Mouse (Mus musculus): ENCODE measurements around the gene Ush1g. TPM values are rescaled to one million over a fixed set of nuclear protein-coding genes. Genes with fewer than 3 reads are reported as not detected.
A peak's percentile ranks its signal among the peaks of the same experiment; 100 is the strongest.

Ush1g gene
- polyA plus RNA-seq, 1 experiment from 2014 or later = 0.04 TPM

DNA sequence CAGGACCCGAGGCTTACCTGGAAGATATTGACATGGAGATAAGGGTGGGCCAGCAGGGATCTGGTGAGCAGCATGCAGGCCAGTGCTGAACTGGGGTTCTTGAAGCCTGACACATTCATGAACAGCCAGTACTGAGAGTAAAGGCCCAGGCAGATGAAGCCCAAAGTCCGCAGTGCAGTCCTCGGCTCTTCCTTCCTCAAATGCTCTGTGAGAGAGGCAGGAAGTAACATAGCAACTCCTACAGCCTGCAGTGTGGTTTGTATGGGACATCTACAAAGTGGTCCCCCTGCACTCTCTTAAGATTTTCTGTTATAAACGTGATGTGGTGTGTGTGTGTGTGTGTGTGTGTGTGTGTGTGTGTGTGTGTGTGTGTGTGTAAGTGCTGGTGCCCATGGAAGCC, 36.6 kb downstream of the Ush1g start:
- Histone ChIP-seq H3K4me2 (no peak overlapping the region), H3K9ac (no peak overlapping the region), H3K27ac (no peak overlapping the region), H3K4me3 (no peak overlapping the region), H3K9me3 (no peaks in the 10 kb centered on the region), H3K27me3 (no peaks in the 10 kb centered on the region; the same call in 1 of the 2 replicates), H3K36me3 (no peaks in the 10 kb centered on the region), H3K4me1 (no peaks in the 10 kb centered on the region)
- 61% methylated on average over 4 of the region's 4 CpGs for WGBS
- no peak for ATAC-seq (ENCODE audit: insufficient number of reproducible peaks, low FRiP score, low TSS enrichment, low read depth)

DNA sequence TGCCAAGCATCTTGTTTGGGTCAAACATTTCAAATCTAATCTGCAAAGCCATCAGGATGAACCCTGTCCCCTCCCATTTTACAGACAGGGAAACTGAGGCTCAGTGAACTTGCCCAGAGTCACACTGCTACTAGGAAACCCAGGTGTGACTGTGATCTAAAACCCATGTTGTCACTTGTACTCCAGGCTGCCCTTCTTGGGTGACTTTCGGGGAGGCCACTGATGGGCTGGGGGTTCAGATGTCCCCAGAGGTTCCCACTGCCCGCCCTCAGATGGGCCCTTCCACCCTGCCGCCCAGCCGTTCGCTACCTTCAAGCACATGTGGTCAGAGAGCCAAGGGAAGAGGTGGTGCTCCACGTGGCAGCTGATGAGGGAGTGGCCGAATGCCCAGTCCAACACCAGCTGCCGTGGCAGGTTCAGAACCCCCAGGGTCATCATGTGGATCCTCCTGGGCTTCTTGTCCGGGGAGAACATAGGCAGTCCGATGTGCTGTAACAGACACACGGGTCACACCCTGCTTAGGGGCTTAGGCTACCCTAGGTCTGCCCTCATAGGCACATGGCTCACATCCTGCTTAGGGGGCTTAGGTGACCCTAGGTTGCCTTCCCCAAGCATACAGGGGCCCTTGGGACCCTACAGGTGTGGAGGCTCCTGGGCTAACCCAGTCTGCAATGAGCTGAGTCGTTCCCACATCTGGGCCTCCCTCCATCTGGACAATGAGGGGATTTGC, 37.8 kb downstream of the Ush1g start:
- Histone ChIP-seq H3K4me2 (no peak overlapping the region), H3K9me3 (no peaks in the 10 kb centered on the region), H3K27ac (no peak overlapping the region), H3K36me3 (no peaks in the 10 kb centered on the region), H3K27me3 (no peaks in the 10 kb centered on the region; the same call in 1 of the 2 replicates), H3K9ac (no peak overlapping the region), H3K4me1 (no peaks in the 10 kb centered on the region), H3K4me3 (no peak overlapping the region)
- 76% methylated on average over 12 of the region's 12 CpGs for whole genome bisulfite sequencing
- ATAC-seq (ENCODE audit: insufficient number of reproducible peaks, low FRiP score, low TSS enrichment, low read depth) = no peak

DNA sequence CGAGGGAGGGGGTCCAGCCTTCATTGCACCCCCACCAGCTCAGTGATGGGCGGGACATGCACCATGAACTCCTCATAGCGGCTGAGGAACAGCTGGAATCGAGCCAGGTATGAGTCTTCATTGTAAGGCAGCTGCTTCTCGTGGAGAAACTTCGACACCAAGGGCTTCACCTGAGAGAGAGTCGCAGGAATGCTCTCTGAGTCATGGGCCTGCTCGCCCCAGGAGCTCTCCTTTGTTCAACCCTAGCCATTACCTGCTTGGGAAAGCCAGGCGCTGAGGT, 38.4 kb downstream of the Ush1g start:
- Histone ChIP-seq H3K9me3 (no peaks in the 10 kb centered on the region), H3K9ac (no peak overlapping the region), H3K4me2 (no peak overlapping the region), H3K36me3 (no peaks in the 10 kb centered on the region), H3K4me3 (no peak overlapping the region), H3K27me3 (no peaks in the 10 kb centered on the region; the same call in 1 of the 2 replicates), H3K4me1 (no peaks in the 10 kb centered on the region), H3K27ac (no peak overlapping the region)
- no peak for ATAC-seq (ENCODE audit: insufficient number of reproducible peaks, low FRiP score, low TSS enrichment, low read depth)
- 58% methylated on average over 9 of the region's 9 CpGs for WGBS

DNA sequence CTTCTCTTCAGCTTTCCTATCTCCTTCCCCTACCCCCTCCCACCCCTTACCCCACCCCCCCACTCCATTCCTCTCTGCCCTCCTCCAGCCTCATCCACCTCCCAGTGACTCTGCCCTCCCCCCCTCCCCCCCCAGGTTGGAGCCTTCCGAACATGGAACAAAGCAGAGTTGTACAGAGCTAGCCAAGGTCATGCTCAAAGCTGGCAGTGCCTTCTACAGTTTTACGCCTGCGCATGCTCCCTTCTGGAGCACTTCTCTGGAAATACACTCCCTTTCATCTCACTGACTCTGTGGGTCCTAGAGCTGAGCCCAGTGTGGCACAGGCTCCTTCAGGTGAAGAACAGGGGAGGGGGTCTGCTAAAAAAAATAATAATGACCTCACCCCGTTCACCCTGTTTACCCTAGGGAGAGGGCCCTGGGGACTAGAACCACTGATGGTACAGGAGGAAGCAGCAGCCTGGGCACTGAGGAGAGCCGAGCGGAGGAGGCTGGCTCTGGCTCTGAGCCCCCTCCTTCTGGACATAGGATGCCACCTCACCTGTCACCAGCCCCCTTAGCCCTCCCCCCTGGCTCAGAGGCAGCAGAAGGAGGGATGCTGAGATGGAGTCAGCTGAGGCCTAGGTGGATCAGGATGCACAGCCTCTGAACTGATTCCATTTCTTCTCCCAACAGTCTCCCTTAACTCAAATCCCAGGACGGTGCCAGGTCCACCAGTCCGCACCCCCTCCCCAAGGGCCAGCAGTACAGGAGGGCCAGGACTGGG, 38.9 kb downstream of the Ush1g start:
- WGBS = 81% methylated on average over 8 of the region's 8 CpGs
- Histone ChIP-seq H3K4me1 (peaks cover 1% of the 10 kb centered on the region; the same call in 1 of the 2 replicates), H3K27ac (no peak overlapping the region), H3K4me2 (no peak overlapping the region), H3K27me3 (no peaks in the 10 kb centered on the region; the same call in 1 of the 2 replicates), H3K36me3 (no peaks in the 10 kb centered on the region), H3K9ac (no peak overlapping the region), H3K4me3 (no peak overlapping the region), H3K9me3 (no peaks in the 10 kb centered on the region)
- no peak for ATAC-seq (ENCODE audit: insufficient number of reproducible peaks, low FRiP score, low TSS enrichment, low read depth)

DNA sequence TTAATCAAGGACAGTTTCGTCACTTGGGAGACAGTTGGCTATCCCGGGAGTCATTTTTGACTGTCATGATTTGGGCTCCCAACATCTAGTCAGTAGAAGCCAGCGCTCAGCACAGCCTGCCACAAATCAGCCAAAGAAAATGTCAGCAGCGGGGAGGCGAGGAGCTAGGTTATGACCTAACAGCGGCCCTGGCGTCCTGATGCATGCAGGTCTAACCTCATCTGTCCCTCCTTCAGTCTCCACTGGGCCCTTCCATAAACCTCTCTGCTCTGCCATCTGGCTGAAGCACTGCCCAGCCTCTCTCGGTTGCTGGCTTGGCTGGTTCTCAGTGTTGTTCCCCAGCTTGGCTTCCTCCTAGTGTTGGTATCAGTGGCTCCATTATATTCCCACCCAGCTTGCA, 39.5 kb downstream of the Ush1g start:
- Histone ChIP-seq H3K27me3 (no peaks in the 10 kb centered on the region; the same call in 1 of the 2 replicates), H3K4me3 (no peak overlapping the region), H3K4me2 (no peak overlapping the region), H3K4me1 (peaks cover 5% of the 10 kb centered on the region; the same call in 1 of the 2 replicates), H3K9me3 (no peaks in the 10 kb centered on the region), H3K27ac (no peak overlapping the region), H3K9ac (no peak overlapping the region), H3K36me3 (no peaks in the 10 kb centered on the region)
- ATAC-seq (ENCODE audit: insufficient number of reproducible peaks, low FRiP score, low TSS enrichment, low read depth) = no peak
- WGBS = 64% methylated on average over 8 of the region's 8 CpGs

DNA sequence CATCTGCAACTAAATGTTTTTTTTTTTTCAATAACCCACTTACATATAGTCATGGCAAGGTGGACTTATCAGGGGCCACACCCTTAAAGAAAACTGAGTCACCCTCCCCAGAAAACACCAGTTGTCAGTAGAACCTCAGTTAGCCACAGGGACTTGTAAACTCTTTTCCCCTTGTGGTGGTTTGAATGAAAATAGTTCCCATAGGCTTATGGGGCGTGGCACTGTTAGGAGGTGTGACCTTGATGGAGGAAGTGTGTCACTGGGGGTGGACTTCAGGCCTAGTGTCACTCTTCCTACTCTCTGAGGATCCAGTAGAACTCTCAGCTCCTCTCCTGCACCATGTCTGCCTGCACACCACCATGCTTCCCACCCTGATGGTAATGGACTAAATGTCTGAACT, 42.1 kb downstream of the Ush1g start:
- Histone ChIP-seq H3K9me3 (no peaks in the 10 kb centered on the region), H3K4me1 (peaks cover 16% of the 10 kb centered on the region), H3K4me3 (no peak overlapping the region), H3K27me3 (no peaks in the 10 kb centered on the region), H3K4me2 (no peak overlapping the region), H3K27ac (no peak overlapping the region), H3K9ac (no peak overlapping the region), H3K36me3 (no peaks in the 10 kb centered on the region)
- no peak for ATAC-seq (ENCODE audit: insufficient number of reproducible peaks, low FRiP score, low TSS enrichment, low read depth)
- 46% methylated on average over 1 of the region's 1 CpGs for WGBS

DNA sequence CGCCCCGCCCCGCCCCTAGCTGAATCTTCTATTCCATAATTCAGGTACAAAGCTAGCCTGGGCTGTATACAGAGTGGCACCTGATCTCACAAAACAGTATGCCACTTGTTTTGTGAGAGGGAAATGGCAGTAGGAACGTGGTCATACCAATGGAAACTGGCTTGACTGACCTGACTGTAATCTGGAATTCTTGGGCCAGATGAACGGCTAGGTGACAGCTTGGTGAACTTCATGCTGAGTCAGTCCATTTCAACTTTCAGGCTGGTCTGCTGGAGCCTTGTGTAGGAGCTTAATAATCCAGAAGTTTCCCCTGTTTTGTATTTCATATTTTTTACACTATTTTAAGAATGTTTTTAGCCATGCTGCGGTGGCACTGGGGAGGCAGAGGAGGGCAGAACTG, 43.7 kb downstream of the Ush1g start:
- no peaks in the 10 kb centered on the region for H3K27me3 ChIP-seq
- no peaks in the 10 kb centered on the region for H3K9me3 ChIP-seq
- ATAC-seq (ENCODE audit: insufficient number of reproducible peaks, low FRiP score, low TSS enrichment, low read depth) = no peak
- WGBS = 70% methylated on average over 6 of the region's 6 CpGs
- no peak overlapping the region for H3K4me3 ChIP-seq
- H3K4me2 ChIP-seq = no peak overlapping the region
- no peak overlapping the region for H3K27ac ChIP-seq
- H3K4me1 ChIP-seq = peaks cover 16% of the 10 kb centered on the region
- H3K9ac ChIP-seq = no peak overlapping the region
- H3K36me3 ChIP-seq = no peaks in the 10 kb centered on the region

DNA sequence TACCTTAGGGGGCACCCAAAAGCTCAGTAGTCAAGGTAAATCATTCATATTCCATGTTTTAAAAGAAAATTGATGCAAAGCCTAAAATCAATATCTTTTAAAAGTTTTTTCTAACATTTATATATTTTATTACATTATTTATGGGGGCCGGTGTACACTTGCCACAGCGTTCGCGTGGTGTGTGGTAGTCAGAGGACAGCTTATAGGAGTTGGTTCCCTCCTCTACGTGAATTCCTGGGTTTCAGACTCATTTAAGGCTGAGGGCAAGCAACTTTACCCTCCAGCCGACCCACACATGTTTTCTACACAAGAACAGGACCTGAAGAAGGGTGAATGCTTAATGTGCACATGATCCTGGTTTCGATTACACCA, 44.3 kb downstream of the Ush1g start:
- Histone ChIP-seq H3K36me3 (no peaks in the 10 kb centered on the region), H3K27ac (peak overlapping the region; percentile 89), H3K4me1 (peaks cover 16% of the 10 kb centered on the region), H3K9me3 (no peaks in the 10 kb centered on the region), H3K9ac (peak overlapping the region; percentile 47), H3K27me3 (no peaks in the 10 kb centered on the region), H3K4me3 (peak overlapping the region; percentile 72), H3K4me2 (peak overlapping the region; percentile 67)
- ATAC-seq (ENCODE audit: insufficient number of reproducible peaks, low FRiP score, low TSS enrichment, low read depth) = no peak
- WGBS = 12% methylated on average over 7 of the region's 7 CpGs

DNA sequence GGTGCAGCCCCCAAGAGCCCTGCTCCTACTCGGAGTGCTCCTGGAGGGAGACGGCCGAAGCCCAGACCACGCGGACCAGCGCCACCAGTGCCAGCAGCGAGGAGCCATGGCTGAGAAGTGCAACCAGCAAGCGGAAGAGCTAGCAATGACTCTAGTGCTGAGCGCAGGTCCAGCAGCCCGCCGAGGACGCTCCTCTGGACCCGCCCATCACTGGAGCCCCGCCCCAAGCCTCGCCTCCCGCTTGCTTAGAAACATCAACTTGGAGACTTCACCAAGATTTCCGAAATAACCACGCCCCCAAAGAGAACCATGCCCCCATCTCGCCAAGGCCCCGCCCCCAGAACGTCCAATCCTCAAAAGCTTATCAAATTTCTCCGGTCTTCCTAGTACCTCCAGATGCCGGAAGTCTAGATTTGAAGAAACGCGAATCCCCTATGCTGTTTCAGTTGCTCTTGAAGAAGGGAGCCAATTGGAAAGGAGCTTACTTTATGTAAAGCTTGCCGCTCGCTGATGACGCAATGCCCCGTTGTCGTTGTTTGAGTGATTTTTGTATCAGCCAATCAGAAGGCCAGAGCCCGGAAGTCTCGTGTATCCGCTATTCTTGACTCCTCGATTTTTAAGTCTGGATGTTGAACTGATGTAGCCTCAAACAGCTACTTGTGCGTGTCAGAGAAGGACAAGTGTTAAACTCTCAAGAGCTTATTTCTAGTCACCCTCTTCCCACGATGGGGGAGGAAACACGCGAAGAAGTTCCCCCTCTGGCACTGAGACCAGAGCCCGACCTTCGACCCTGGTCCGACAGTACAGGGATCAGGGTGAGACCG, 44.8 kb downstream of the Ush1g start, which contains the start of gene Fdxr:
Fdxr (minus strand) TSS at position 271 of the 824 bp plus-strand sequence.
- Histone ChIP-seq H3K9ac (peak within 1 kb of the TSS; percentile 84), H3K4me2 (peak within 1 kb of the TSS; percentile 90), H3K27ac (peak within 1 kb of the TSS; percentile 89), H3K4me3 (peak within 1 kb of the TSS; percentile 72), H3K27me3 (no peaks in the 10 kb centered on the region), H3K4me1 (peaks cover 16% of the 10 kb centered on the region), H3K9me3 (no peaks in the 10 kb centered on the region), H3K36me3 (no peaks in the 10 kb centered on the region)
- ATAC-seq (ENCODE audit: insufficient number of reproducible peaks, low FRiP score, low TSS enrichment, low read depth) = peak; percentile 96
- under 1% methylated on average over 42 of the region's 42 CpGs for WGBS

DNA sequence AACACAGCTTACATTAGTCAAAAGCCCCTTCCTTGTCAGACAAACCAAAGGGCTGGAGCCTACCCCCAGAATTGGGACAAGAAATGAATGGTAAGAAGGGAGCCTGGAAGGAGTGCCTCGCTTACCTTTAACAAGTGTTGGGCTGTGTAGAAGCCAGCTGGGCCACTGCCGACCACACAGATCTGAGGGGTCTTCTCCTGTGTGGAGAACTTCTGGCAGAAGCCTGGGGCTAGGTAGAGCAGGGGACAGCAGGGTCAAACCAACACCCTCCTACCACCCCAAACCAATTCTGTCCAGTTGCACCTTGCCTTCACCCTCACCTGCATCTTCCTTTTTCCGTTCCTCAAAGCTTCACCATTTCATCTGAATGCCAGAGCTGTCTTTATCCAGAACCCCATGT, 45.9 kb downstream of the Ush1g start:
- Histone ChIP-seq H3K27ac (no peak overlapping the region), H3K9ac (no peak overlapping the region), H3K4me1 (peaks cover 16% of the 10 kb centered on the region), H3K27me3 (no peaks in the 10 kb centered on the region), H3K4me2 (peak overlapping the region; percentile 90), H3K36me3 (peaks cover 7% of the 10 kb centered on the region; the same call in 1 of the 2 replicates), H3K4me3 (peak overlapping the region; percentile 72; the same call in 1 of the 2 replicates), H3K9me3 (no peaks in the 10 kb centered on the region)
- 63% methylated on average over 3 of the region's 3 CpGs for WGBS
- no peak for ATAC-seq (ENCODE audit: insufficient number of reproducible peaks, low FRiP score, low TSS enrichment, low read depth)

DNA sequence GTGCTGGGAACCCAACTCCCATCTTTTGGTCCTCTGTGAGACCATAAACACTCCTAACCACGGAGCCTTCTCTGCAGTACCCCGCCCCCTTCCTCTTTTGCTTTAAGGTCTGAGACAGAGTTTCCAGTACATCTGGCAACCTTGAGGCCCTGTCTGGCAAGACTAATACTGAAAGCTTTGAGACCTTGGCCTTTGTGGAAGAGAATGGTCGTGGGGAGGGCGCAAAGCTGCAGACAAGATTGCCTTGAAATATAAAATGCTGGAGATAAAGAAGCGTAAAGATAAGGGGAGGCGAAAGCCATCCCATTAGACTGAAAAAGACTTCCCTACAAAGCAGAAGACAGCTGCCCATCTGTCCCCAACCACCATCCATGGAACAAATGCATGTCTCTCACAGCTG, 46.3 kb downstream of the Ush1g start:
- H3K9me3 ChIP-seq = no peaks in the 10 kb centered on the region
- 78% methylated on average over 6 of the region's 6 CpGs for WGBS
- peak overlapping the region; percentile 90 for H3K4me2 ChIP-seq
- H3K9ac ChIP-seq = no peak overlapping the region
- H3K36me3 ChIP-seq = peaks cover 9% of the 10 kb centered on the region; the same call in 1 of the 2 replicates
- no peak for ATAC-seq (ENCODE audit: insufficient number of reproducible peaks, low FRiP score, low TSS enrichment, low read depth)
- H3K27me3 ChIP-seq = no peaks in the 10 kb centered on the region
- peaks cover 16% of the 10 kb centered on the region for H3K4me1 ChIP-seq
- peak overlapping the region; percentile 72; the same call in 1 of the 2 replicates for H3K4me3 ChIP-seq
- no peak overlapping the region for H3K27ac ChIP-seq

Data from limb, embryonic 15.5 days (tissue).